Mouse (Mus musculus) limb, embryonic 10.5 days (tissue): ENCODE data around the gene Anxa7. TPM values are rescaled to one million over a fixed set of nuclear protein-coding genes. Genes with fewer than 3 reads are reported as not detected.

Source experiments
- DNase-seq: peaks from one replicate; pipeline ENCODE4 v3.0.0-alpha.2; 2017; ENCODE audit warnings: low spot score
- H3K27ac ChIP-seq: fragments of 300-500 bp; sonication (generic); 2 replicates; pipeline ENCODE4 v1.5.1; 2016; ENCODE audit warnings: mild to moderate bottlenecking
- H3K27me3 ChIP-seq: fragments of 300-500 bp; sonication (generic); 2 replicates; pipeline ENCODE4 v1.6.1; 2016; ENCODE audit warnings: low read depth, mild to moderate bottlenecking; ENCODE audit not compliant: poor library complexity, severe bottlenecking
- H3K36me3 ChIP-seq: fragments of 300-500 bp; sonication (generic); 2 replicates; pipeline ENCODE4 v1.6.1; 2016; ENCODE audit warnings: mild to moderate bottlenecking, moderate library complexity
- H3K4me1 ChIP-seq: fragments of 300-500 bp; sonication (generic); 2 replicates; pipeline ENCODE4 v1.6.1; 2016
- H3K4me3 ChIP-seq: fragments of 300-500 bp; sonication (generic); 2 replicates; pipeline ENCODE4 v1.5.1; 2016; ENCODE audit warnings: mild to moderate bottlenecking, moderate library complexity
- H3K9me3 ChIP-seq: fragments of 300-500 bp; sonication (generic); replicated peaks from 2 replicates; pipeline ENCODE4 v1.6.1; 2016; ENCODE audit warnings: mild to moderate bottlenecking
- WGBS: fragments of 180-500 bp; shearing (Covaris S2); methylation state at CpG from one replicate; pipeline ENCODE4 v1.1.7; 2016; 5-methylcytosine and 5-hydroxymethylcytosine counted together
- polyA plus RNA-seq: library from polyadenylated mRNA; unstranded; fragments of >200 nt; fragmentation: Nextera tagmentation; extraction: Ambion mirVana; gene quantifications from 2 replicates; pipeline ENCODE4 v1.2.1, GENCODE M21; 2016

Gene Anxa7
- polyA plus RNA-seq, 1 experiment from 2014 or later, result 23.3 TPM

DNA sequence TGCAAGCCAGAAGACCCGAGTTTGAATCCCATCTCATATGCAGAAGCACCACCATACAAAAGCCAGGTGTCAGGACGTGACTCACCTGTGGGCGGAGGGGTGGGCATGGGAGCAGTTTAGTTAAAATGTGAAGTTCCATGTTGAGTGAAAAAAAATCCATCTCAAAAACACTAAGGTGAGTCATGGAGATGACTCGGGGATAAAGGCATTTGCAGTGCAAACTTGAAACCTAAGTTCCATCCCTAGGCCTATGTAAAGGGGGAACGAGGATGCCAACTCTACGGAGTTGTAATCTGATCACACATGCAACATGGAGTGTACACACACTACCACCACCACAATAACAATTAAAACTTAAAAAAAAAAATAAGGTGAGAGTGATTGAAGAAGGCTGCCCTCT, 56.9 kb downstream of the Anxa7 start:
- 89% methylated on average over 6 of the region's 6 CpGs for WGBS

DNA sequence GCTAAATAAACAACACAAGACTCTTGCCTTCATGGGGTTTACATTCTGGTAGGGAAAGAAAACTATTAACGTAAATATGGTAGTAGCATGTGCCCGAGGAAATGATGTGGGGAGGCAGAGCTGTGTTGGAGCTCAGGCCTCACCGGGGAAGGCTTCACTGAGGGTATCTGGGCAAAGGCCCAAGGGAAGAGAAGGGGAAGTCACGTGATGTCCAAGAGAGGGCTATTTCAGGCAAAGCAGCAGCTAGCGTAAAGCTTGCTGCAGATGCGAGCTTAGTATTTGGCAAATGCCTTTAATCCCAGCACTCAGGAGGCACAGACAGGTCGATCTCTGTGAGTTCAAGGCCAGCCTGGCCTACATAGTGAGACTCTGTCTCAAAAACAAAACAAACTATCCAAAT, 57.7 kb downstream of the Anxa7 start:
- DNase-seq, result no peak
- WGBS, result 80% methylated on average over 7 of the region's 7 CpGs
- Histone ChIP-seq H3K9me3 (no peaks in the 10 kb centered on the region), H3K4me1 (no peaks in the 10 kb centered on the region), H3K36me3 (no peaks in the 10 kb centered on the region), H3K27ac (no peak overlapping the region), H3K4me3 (no peak overlapping the region), H3K27me3 (no peaks in the 10 kb centered on the region)

More for the DNA sequence above, 56.9 kb downstream of the Anxa7 start:
- H3K4me3 ChIP-seq, result no peak overlapping the region
- H3K36me3 ChIP-seq, result no peaks in the 10 kb centered on the region
- no peak for DNase-seq
- H3K4me1 ChIP-seq, result no peaks in the 10 kb centered on the region
- no peak overlapping the region for H3K27ac ChIP-seq
- H3K9me3 ChIP-seq, result no peaks in the 10 kb centered on the region
- no peaks in the 10 kb centered on the region for H3K27me3 ChIP-seq

Other genes starting within 250 kb of the Anxa7 start
- not detected in 2 replicates for gene Kcnk16, start 210.9 kb downstream of the Anxa7 start, polyA plus RNA-seq
- gene Nudt13, start 185.4 kb downstream of the Anxa7 start, polyA plus RNA-seq, result 11.5 and 15.5 TPM in 2 replicates
- 71.7 and 74.6 TPM in 2 replicates for gene Ecd, start 132.0 kb downstream of the Anxa7 start, polyA plus RNA-seq
- 43.5 and 51.7 TPM in 2 replicates for gene Fam149b, start 132.0 kb downstream of the Anxa7 start, polyA plus RNA-seq
- 272 and 290 TPM in 2 replicates for gene Dnajc9, start 91.2 kb downstream of the Anxa7 start, polyA plus RNA-seq
- gene Mrps16, start 86.5 kb downstream of the Anxa7 start, polyA plus RNA-seq, result 90.4 TPM in 2 replicates
- gene Cfap70, start 27.9 kb downstream of the Anxa7 start, polyA plus RNA-seq, result 0.29 and 0.90 TPM in 2 replicates
- 0.83 and 1.3 TPM in 2 replicates for gene Mss51, start 16.8 kb upstream of the Anxa7 start, polyA plus RNA-seq
- 35.7 and 43.2 TPM in 2 replicates for gene Ppp3cb, start 66.4 kb upstream of the Anxa7 start, polyA plus RNA-seq
- 13.5 and 16.6 TPM in 2 replicates for gene Usp54, start 160.9 kb upstream of the Anxa7 start, polyA plus RNA-seq
- gene Myoz1, start 176.4 kb upstream of the Anxa7 start, polyA plus RNA-seq, result 0.86 TPM in 1 of 2 replicates, not detected in the other
- 0.51 and 1.9 TPM in 2 replicates for gene Synpo2l, start 188.2 kb upstream of the Anxa7 start, polyA plus RNA-seq
- gene Sec24c, start 194.2 kb upstream of the Anxa7 start, polyA plus RNA-seq, result 113 and 122 TPM in 2 replicates
- gene Fut11, start 214.8 kb upstream of the Anxa7 start, polyA plus RNA-seq, result 18.2 and 20.4 TPM in 2 replicates
- gene Chchd1, start 222.9 kb upstream of the Anxa7 start, polyA plus RNA-seq, result 238 and 280 TPM in 2 replicates
- gene Zswim8, start 227.4 kb upstream of the Anxa7 start, polyA plus RNA-seq, result 32.5 and 39.3 TPM in 2 replicates